Mouse (Mus musculus) ovary, postnatal 36 days (tissue): ENCODE data around the gene Creb3l1.

Experiments used
- DNase-seq: peaks from one replicate; pipeline ENCODE4 v3.0.0; 2022; ENCODE audit warnings: low spot score, mixed read lengths

Gene Creb3l1

GRCm38 (mm10) chr2:92004617-92005016 is 19.7 kb downstream of the Creb3l1 start:
- no peak for DNase-seq

GRCm38 (mm10) chr2:91997905-91998608 is 26.2 kb downstream of the Creb3l1 start:
- no peak for DNase-seq

- no peak for DNase-seq
Measured at GRCm38 (mm10) chr2:91996006-91996405, 28.3 kb downstream of the Creb3l1 start.

- no peak for DNase-seq
Measured at GRCm38 (mm10) chr2:91993409-91993808, 30.9 kb downstream of the Creb3l1 start.

- no peak for DNase-seq
Measured at GRCm38 (mm10) chr2:91989750-91990149, 34.6 kb downstream of the Creb3l1 start.

GRCm38 (mm10) chr2:91987542-91987941 is 36.8 kb downstream of the Creb3l1 start:
- DNase-seq: peak; percentile 77

GRCm38 (mm10) chr2:91986071-91986470 is 38.2 kb downstream of the Creb3l1 start:
- no peak for DNase-seq

- DNase-seq: no peak
Measured at GRCm38 (mm10) chr2:91984906-91985525, 39.3 kb downstream of the Creb3l1 start.

- DNase-seq: peak; percentile 55
Measured at GRCm38 (mm10) chr2:91984439-91984838, 39.9 kb downstream of the Creb3l1 start.

- no peak for DNase-seq
Measured at GRCm38 (mm10) chr2:91980830-91981229, 43.5 kb downstream of the Creb3l1 start.

GRCm38 (mm10) chr2:91980245-91980644 is 44.1 kb downstream of the Creb3l1 start:
- DNase-seq: no peak

GRCm38 (mm10) chr2:91978547-91978946 is 45.8 kb downstream of the Creb3l1 start:
- no peak for DNase-seq

GRCm38 (mm10) chr2:91977960-91978359 is 46.3 kb downstream of the Creb3l1 start:
- DNase-seq: no peak

GRCm38 (mm10) chr2:91975581-91976541 is 48.4 kb downstream of the Creb3l1 start, which contains the start of gene Dgkz:
TSS of gene Dgkz (minus strand) at chr2:91975864.
- no peak for DNase-seq

- no peak for DNase-seq
Measured at GRCm38 (mm10) chr2:91973416-91974135, 50.7 kb downstream of the Creb3l1 start.

GRCm38 (mm10) chr2:91972121-91972566 is 52.2 kb downstream of the Creb3l1 start:
- no peak for DNase-seq

- no peak for DNase-seq
Measured at GRCm38 (mm10) chr2:91971231-91972097, 52.8 kb downstream of the Creb3l1 start.

- DNase-seq: no peak
Measured at GRCm38 (mm10) chr2:91967962-91968361, 56.3 kb downstream of the Creb3l1 start.

GRCm38 (mm10) chr2:91966367-91966766 is 57.9 kb downstream of the Creb3l1 start:
- no peak for DNase-seq

GRCm38 (mm10) chr2:91965417-91965816 is 58.9 kb downstream of the Creb3l1 start:
- no peak for DNase-seq
